9 mouse cellular contexts compared by ENCODE assay signal in the genomic region with DNA sequence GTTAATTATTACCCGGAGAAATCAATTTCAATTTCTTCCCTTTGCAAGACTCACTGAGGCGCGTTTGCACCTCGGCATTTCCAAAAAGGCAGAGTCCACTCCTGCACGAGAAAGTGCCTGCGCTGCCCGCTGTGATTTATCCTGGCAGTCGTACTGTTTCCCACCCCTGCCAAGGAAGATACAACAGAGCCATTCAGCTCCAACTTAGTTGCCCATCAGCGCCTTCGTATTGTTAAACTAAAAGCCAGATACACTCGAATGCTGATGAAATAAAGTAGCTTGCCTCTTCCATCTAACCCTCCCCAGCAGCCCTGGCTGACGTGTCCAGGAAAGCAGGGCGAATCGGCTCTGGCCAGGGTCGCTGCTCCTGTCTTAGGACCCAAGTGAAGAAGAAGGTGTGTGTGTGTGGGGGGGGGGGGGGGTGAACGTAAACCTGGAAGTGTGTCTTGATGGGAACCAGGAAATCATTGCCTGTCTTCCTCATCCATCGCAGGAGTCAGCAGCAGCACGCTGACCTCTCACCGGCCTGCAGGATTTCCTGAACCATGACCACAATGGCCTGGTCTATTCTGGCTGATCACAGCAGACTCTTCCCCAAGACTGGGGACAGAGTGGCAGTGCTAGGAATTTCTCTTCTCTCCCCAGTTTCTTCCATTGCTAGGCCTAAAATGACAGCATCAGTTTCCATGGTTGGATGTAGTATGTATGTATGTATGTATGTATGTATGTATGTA.
DNase-seq lines count a peak whose midpoint lies in the region; ATAC-seq lines count a peak whose summit lies in the region.
"Had no signal": no experiment of that assay in that cellular context is flagged by ENCODE, and none has a peak within 500 bp of the region (broad histone marks: within the 10 kb centered on the region; RNA-seq: fewer than 3 reads in every experiment).

No protein-coding gene starts in this region.

- ATAC-seq in forebrain, embryonic 11.5 days (replicated peaks; ENCODE audit: low FRiP score): no peak
- ATAC-seq in neural tube, embryonic 13.5 days (ENCODE audit: low read depth): no peak

- no peaks in the 10 kb centered on the region for H3K36me3 ChIP-seq in forebrain, embryonic 11.5 days (ENCODE audit: control insufficient read depth, insufficient read depth, low read length)
- no peaks in the 10 kb centered on the region for H3K36me3 ChIP-seq in neural tube, embryonic 13.5 days
- H3K36me3 ChIP-seq: liver, embryonic 15.5 days had no signal

- no peak overlapping the region for H3K9ac ChIP-seq in forebrain, embryonic 11.5 days (ENCODE audit: low read length)
- H3K9ac ChIP-seq in neural tube, embryonic 13.5 days: 0 out of 2 replicates have a peak overlapping the region, but pooled peaks have one; percentile 46
- H3K9ac ChIP-seq: liver, embryonic 15.5 days had no signal

- H3K27ac ChIP-seq in forebrain, embryonic 11.5 days (ENCODE audit: low read depth, low read length): no peak overlapping the region
- peak overlapping the region; percentile 53; the same call in 1 of the 2 replicates for H3K27ac ChIP-seq in neural tube, embryonic 13.5 days (replicated peaks)
- H3K27ac ChIP-seq: liver, embryonic 15.5 days had no signal

- H3K9me3 ChIP-seq in forebrain, embryonic 11.5 days (ENCODE audit: control insufficient read depth, low read length): no peaks in the 10 kb centered on the region; the same call in 1 of the 2 replicates
- H3K9me3 ChIP-seq in neural tube, embryonic 13.5 days: 0 out of 2 replicates have a peak, but pooled peaks cover 4% of the 10 kb centered on the region
- H3K9me3 ChIP-seq: liver, embryonic 15.5 days had no signal

- H3K4me1 ChIP-seq in forebrain, embryonic 11.5 days (replicated peaks; ENCODE audit: control insufficient read depth, insufficient read depth, low read length): peaks cover 4% of the 10 kb centered on the region; the same call in 1 of the 2 replicates
- peaks cover 74% of the 10 kb centered on the region for H3K4me1 ChIP-seq in neural tube, embryonic 13.5 days (replicated peaks)

- H3K4me2 ChIP-seq in forebrain, embryonic 11.5 days (ENCODE audit: low read depth, low read length, severe bottlenecking): 0 out of 2 replicates have a peak overlapping the region, but pooled peaks have one; percentile 11
- H3K4me2 ChIP-seq in neural tube, embryonic 13.5 days: peak overlapping the region; percentile 25; the same call in 1 of the 2 replicates
- H3K4me2 ChIP-seq: liver, embryonic 15.5 days had no signal

- WGBS in forebrain, embryonic 11.5 days: 29% methylated on average over 19 of the region's 19 CpGs
- WGBS in neural tube, embryonic 13.5 days: 20% methylated on average over 19 of the region's 19 CpGs

- H3K4me3 ChIP-seq in forebrain, embryonic 11.5 days (ENCODE audit: low read depth, low read length): no peak overlapping the region
- no peak overlapping the region for H3K4me3 ChIP-seq in neural tube, embryonic 13.5 days
- H3K4me3 ChIP-seq: liver, embryonic 15.5 days had no signal

- peak; percentile 56 for DNase-seq in heart, adult 11 months
- DNase-seq in heart, postnatal 4 days: no peak
- DNase-seq in forebrain, embryonic 11.5 days (ENCODE audit: low spot score): no peak
- DNase-seq in kidney, adult 8-10 months: peak; percentile 24 to 47
- DNase-seq in ovary, postnatal 10 days (ENCODE audit: low spot score): no peak
- DNase-seq in right cerebral cortex, postnatal 25 days: no peak
- no peak for DNase-seq in frontal cortex, postnatal 10 days (ENCODE audit: low spot score in 2 of 2)

- H3K27me3 ChIP-seq in forebrain, embryonic 11.5 days (ENCODE audit: control insufficient read depth, insufficient read depth, low read length): no peaks in the 10 kb centered on the region
- no peaks in the 10 kb centered on the region; the same call in 1 of the 2 replicates for H3K27me3 ChIP-seq in neural tube, embryonic 13.5 days
- H3K27me3 ChIP-seq: liver, embryonic 15.5 days had no signal

Comparison
In these comparisons a context has a peak if more than half of its experiments do, and no peak if none do; other contexts are left out.
1. DNase-seq: peak in heart, adult 11 months (single experiment) and kidney, adult 8-10 months (2 of 2); none in heart, postnatal 4 days (single experiment), forebrain, embryonic 11.5 days (single experiment), ovary, postnatal 10 days (single experiment), right cerebral cortex, postnatal 25 days (single experiment) and frontal cortex, postnatal 10 days (0 of 2).